Mouse (Mus musculus) embryonic facial prominence, embryonic 12.5 days (tissue): ENCODE data around the gene Olfr776. TPM values are rescaled to one million over a fixed set of nuclear protein-coding genes. Genes with fewer than 3 reads are reported as not detected.
"Not testable (repeated sequence)": the region's sequence is repeated elsewhere in the genome, so short reads cannot be mapped to it uniquely, and the experiment has no call there.

Experiments
- ATAC-seq: fragments of 200-750 bp; cut with Nextera tagmentation; 2 replicates; pipeline ENCODE4 v1.8.0; 2017; ENCODE audit not compliant: insufficient number of reproducible peaks, insufficient read depth, low FRiP score, low TSS enrichment
- H3K27ac ChIP-seq: fragments of 300-500 bp; sonication (generic); 2 replicates; pipeline ENCODE4 v1.5.1; 2016; ENCODE audit warnings: mild to moderate bottlenecking
- H3K27me3 ChIP-seq: fragments of 300-500 bp; sonication (generic); 2 replicates; pipeline ENCODE4 v1.6.1; 2016; ENCODE audit warnings: mild to moderate bottlenecking, moderate library complexity
- H3K36me3 ChIP-seq: fragments of 300-500 bp; sonication (generic); 2 replicates; pipeline ENCODE4 v1.6.1; 2016; ENCODE audit warnings: mild to moderate bottlenecking
- H3K4me1 ChIP-seq: fragments of 300-500 bp; sonication (generic); 2 replicates; pipeline ENCODE4 v1.6.1; 2016
- H3K4me2 ChIP-seq: fragments of 300-500 bp; sonication (generic); replicated peaks from 2 replicates; pipeline ENCODE4 v1.6.1; 2016; ENCODE audit warnings: mild to moderate bottlenecking, moderate library complexity
- H3K4me3 ChIP-seq: fragments of 300-500 bp; sonication (generic); 2 replicates; pipeline ENCODE4 v1.5.1; 2016; ENCODE audit warnings: mild to moderate bottlenecking
- H3K9ac ChIP-seq: fragments of 300-500 bp; sonication (generic); 2 replicates; pipeline ENCODE4 v1.6.1; 2016; ENCODE audit warnings: mild to moderate bottlenecking, moderate library complexity
- H3K9me3 ChIP-seq: fragments of 300-500 bp; sonication (generic); 2 replicates; pipeline ENCODE4 v1.6.1; 2016; ENCODE audit warnings: mild to moderate bottlenecking, moderate library complexity
- WGBS: fragments of 180-500 bp; shearing (Covaris S2); methylation state at CpG from one replicate; pipeline ENCODE4 v1.1.7; 2016; 5-methylcytosine and 5-hydroxymethylcytosine counted together
- polyA plus RNA-seq: library from polyadenylated mRNA; unstranded; fragments of >200 nt; fragmentation: Nextera tagmentation; extraction: Ambion mirVana; gene quantifications from 2 replicates; pipeline ENCODE4 v1.2.1, GENCODE M21; 2016

The Olfr776 gene
- polyA plus RNA-seq: not detected in 2 replicates

DNA sequence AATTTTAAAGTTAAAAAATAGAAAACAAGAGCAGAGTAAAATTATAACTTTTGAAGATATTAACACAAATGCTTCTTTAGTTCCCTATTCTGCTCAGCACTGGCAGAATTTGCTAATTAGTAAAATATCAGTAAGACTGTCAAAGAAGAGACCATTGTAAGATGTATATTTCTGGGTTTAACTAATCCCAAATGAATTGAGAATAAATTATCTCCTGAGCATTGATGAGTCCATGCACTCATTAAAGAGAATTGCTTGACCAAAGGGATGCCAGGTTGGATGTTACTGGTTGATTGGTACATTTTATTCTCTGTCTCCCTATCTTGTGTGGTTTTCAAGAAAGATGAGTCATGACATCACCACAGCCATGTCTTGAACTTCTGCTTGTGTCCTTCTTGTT, at the start of gene Olfr776:
TSS of gene Olfr776 (plus strand) at position 301 of the 400 bp plus-strand sequence.
- H3K4me2 ChIP-seq: no peak within 1 kb of the TSS
- H3K27ac ChIP-seq: no peak within 1 kb of the TSS
- no peak within 1 kb of the TSS for H3K9ac ChIP-seq
- no peaks in the 10 kb centered on the region for H3K9me3 ChIP-seq
- H3K4me3 ChIP-seq: no peak within 1 kb of the TSS
- no peaks in the 10 kb centered on the region for H3K4me1 ChIP-seq
- no peak for ATAC-seq
- H3K27me3 ChIP-seq: no peaks in the 10 kb centered on the region
- no peaks in the 10 kb centered on the region for H3K36me3 ChIP-seq

DNA sequence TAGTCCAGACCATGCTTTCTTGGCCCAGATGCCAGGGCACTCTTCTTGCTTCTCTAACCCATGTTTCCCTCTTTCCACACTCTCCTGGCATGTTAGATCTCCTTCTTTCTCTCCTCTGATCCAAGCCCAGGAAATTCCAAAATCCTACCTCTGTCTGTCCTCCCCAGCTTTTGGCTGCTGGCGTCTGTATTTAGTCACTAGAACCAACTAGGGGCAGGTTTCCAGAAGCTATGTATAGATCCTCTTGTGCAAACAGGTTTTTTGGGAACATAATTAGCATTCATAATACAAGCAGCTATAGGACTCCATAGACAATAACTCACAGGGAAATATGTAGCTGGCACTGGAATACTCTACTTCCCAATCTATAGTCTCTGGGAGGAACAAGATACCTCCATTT, 28.2 kb upstream of the Olfr776 start:
- 78% methylated on average over 1 of the region's 1 CpGs for WGBS
- Histone ChIP-seq H3K4me3 (no peak overlapping the region), H3K4me2 (no peak overlapping the region), H3K4me1 (no peaks in the 10 kb centered on the region), H3K27ac (no peak overlapping the region), H3K27me3 (no peaks in the 10 kb centered on the region), H3K36me3 (no peaks in the 10 kb centered on the region), H3K9me3 (no peaks in the 10 kb centered on the region), H3K9ac (no peak overlapping the region)
- no peak for ATAC-seq

DNA sequence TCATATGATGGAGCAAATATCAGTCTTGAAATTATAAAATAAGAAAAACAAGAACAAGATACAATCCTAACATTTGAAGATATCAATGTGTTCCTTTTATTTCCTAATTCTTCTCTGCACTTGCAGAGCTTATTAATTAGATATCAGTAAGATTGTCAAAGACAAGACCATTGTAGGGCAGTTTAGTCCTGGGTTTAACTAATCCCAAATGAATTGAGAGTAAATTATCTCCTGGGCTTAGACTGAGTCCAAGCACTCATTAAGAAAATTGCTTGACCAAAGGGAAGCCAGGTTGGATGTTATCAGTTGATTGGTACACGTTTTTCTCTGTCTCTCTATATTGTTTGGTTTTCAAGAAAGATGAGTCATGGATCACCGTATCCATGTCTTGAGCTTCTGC, 23.0 kb upstream of the Olfr776 start, which contains the start of gene Olfr774:
TSS of gene Olfr774 (plus strand) at position 301 of the 400 bp plus-strand sequence.
- Histone ChIP-seq H3K27me3 (no peaks in the 10 kb centered on the region), H3K9ac (no peak within 1 kb of the TSS), H3K9me3 (no peaks in the 10 kb centered on the region), H3K4me3 (no peak within 1 kb of the TSS), H3K36me3 (no peaks in the 10 kb centered on the region), H3K4me1 (no peaks in the 10 kb centered on the region), H3K27ac (no peak within 1 kb of the TSS), H3K4me2 (no peak within 1 kb of the TSS)
- 60% methylated on average over 2 of the region's 2 CpGs for WGBS
- no peak for ATAC-seq

DNA sequence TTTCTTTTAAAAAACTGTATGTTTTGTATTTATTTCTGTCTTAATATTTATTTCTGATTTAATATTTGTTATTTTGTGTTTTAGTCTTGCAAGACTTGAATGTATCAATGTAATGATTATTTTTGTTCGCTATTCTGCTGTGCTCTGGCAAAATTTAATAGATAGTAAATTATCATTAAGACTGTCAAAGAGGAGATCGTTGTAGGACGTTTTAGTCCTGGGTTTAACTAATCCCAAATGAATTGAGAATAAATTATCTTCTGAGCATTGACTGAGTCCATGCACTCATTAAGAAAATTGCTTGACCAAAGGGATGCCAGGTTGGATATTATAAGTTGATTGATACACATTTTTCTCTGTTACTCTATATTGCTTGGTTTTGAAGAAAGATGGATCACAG, 10.8 kb upstream of the Olfr776 start, which contains the start of gene Olfr775:
TSS of gene Olfr775 (plus strand) at position 301 of the 400 bp plus-strand sequence.
- WGBS: 75% methylated on average over 3 of the region's 3 CpGs
- Histone ChIP-seq H3K27ac (no peak within 1 kb of the TSS), H3K36me3 (no peaks in the 10 kb centered on the region), H3K4me2 (no peak within 1 kb of the TSS), H3K9ac (no peak within 1 kb of the TSS), H3K4me3 (no peak within 1 kb of the TSS), H3K27me3 (no peaks in the 10 kb centered on the region), H3K4me1 (no peaks in the 10 kb centered on the region), H3K9me3 (no peaks in the 10 kb centered on the region)
- ATAC-seq: no peak

DNA sequence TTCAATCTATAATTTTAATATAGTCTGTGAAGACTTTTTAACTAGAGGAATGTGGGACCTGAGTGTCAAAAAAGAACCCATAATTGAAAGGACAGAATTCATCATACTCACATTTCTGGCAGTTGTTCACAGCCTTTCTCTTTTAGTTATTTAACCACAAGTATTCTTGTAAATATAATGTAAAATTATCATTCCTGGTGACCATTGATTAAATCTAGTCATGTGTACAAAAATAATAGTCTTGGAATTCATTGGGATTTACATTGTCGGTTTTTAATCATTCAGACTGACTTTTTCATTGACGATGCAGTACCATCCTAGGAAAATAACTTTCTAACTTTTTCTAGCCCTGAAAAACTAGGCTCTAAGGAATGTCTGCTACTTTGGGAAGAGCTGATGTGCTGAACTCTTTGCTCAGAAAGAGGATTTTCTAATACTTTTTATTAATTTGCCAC, 12.2 kb downstream of the Olfr776 start, which contains the start of gene Olfr777:
TSS of gene Olfr777 (minus strand) at position 405 of the 455 bp plus-strand sequence.
- no peak within 1 kb of the TSS for H3K4me2 ChIP-seq
- ATAC-seq: no peak

DNA sequence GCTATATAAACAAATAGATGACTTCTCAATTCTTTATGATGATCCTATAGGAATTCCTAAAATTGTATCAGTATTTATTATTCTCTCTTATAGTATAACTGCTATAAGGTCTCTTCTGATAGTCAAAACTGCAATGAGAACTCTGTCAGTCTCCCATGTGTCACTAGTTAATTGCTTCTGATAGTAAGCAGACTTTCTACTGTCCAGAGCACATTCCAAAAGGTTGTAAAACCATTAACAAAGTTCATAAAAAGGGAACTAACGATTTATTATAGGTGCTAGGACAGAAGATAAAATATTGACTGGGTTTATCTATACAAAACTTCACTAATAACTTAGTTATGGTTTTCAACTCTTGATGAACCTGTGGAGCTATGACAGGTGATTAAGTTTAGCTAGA, 54.0 kb downstream of the Olfr776 start:
- H3K9ac ChIP-seq, H3K36me3 ChIP-seq, H3K4me1 ChIP-seq, H3K27ac ChIP-seq, H3K4me3 ChIP-seq, H3K27me3 ChIP-seq, H3K9me3 ChIP-seq, H3K4me2 ChIP-seq, ATAC-seq: not testable (repeated sequence)
- 56% methylated on average over 1 of the region's 1 CpGs for WGBS

More for the DNA sequence above, 12.2 kb downstream of the Olfr776 start, which contains the start of gene Olfr777:
- WGBS: 94% methylated on average over 2 of the region's 2 CpGs
- no peaks in the 10 kb centered on the region for H3K36me3 ChIP-seq
- no peak within 1 kb of the TSS for H3K27ac ChIP-seq
- no peaks in the 10 kb centered on the region for H3K4me1 ChIP-seq
- no peak within 1 kb of the TSS for H3K9ac ChIP-seq
- no peaks in the 10 kb centered on the region for H3K27me3 ChIP-seq
- H3K4me3 ChIP-seq: no peak within 1 kb of the TSS
- no peaks in the 10 kb centered on the region for H3K9me3 ChIP-seq

DNA sequence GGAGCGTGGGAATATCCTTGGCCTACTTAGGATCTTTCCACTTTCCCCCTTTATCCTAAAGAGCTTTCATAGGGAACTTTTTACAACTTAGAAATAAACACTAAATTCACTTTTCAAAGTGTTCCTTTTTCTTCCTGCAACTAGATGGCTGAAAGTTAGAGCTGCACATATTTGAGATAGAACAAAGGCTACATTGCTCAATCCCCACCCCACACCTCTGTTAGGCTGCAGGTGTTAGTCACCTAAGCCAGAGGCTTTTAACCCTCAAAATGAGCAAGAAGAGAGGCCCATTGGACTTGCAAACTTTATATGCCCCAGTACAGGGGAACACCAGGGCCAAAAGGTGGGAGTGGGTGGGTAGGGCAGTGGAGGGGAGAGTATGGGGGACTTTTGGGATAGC, 54.6 kb downstream of the Olfr776 start:
- 83% methylated on average over 1 of the region's 1 CpGs for WGBS

More for the DNA sequence above, 54.6 kb downstream of the Olfr776 start:
- H3K36me3 ChIP-seq, H3K27ac ChIP-seq, ATAC-seq, H3K9ac ChIP-seq, H3K27me3 ChIP-seq, H3K4me3 ChIP-seq, H3K4me1 ChIP-seq, H3K9me3 ChIP-seq, H3K4me2 ChIP-seq: not testable (repeated sequence)

Other genes starting within 250 kb of the Olfr776 start
- gene Olfr763, start 248.3 kb upstream of the Olfr776 start, polyA plus RNA-seq: not detected in 2 replicates
- not detected in 2 replicates for gene Olfr764-ps1, start 219.2 kb upstream of the Olfr776 start, polyA plus RNA-seq
- not detected in 2 replicates for gene Olfr765, start 209.1 kb upstream of the Olfr776 start, polyA plus RNA-seq
- gene Olfr766-ps1, start 190.2 kb upstream of the Olfr776 start, polyA plus RNA-seq: not detected in 2 replicates
- not detected in 2 replicates for gene Olfr767, start 176.2 kb upstream of the Olfr776 start, polyA plus RNA-seq
- not detected in 2 replicates for gene Olfr768, start 159.8 kb upstream of the Olfr776 start, polyA plus RNA-seq
- gene Olfr769, start 141.3 kb upstream of the Olfr776 start, polyA plus RNA-seq: not detected in 2 replicates
- gene Olfr770, start 120.1 kb upstream of the Olfr776 start, polyA plus RNA-seq: not detected in 2 replicates
- not detected in 2 replicates for gene Olfr771, start 94.4 kb upstream of the Olfr776 start, polyA plus RNA-seq
- not detected in 2 replicates for gene Olfr772, start 81.2 kb upstream of the Olfr776 start, polyA plus RNA-seq
- gene Olfr773, start 71.7 kb upstream of the Olfr776 start, polyA plus RNA-seq: not detected in 2 replicates
- gene Olfr774, start 22.9 kb upstream of the Olfr776 start, polyA plus RNA-seq: not detected in 2 replicates
- not detected in 2 replicates for gene Olfr775, start 10.7 kb upstream of the Olfr776 start, polyA plus RNA-seq
- gene Olfr777, start 12.4 kb downstream of the Olfr776 start, polyA plus RNA-seq: not detected in 2 replicates
- gene Olfr780, start 59.0 kb downstream of the Olfr776 start, polyA plus RNA-seq: not detected in 2 replicates
- gene Olfr781, start 69.7 kb downstream of the Olfr776 start, polyA plus RNA-seq: not detected in 2 replicates
- not detected in 2 replicates for gene Olfr782, start 89.7 kb downstream of the Olfr776 start, polyA plus RNA-seq
- gene Olfr784, start 125.0 kb downstream of the Olfr776 start, polyA plus RNA-seq: 0.06 TPM in 1 of 2 replicates, not detected in the other
- not detected in 2 replicates for gene Olfr785, start 146.3 kb downstream of the Olfr776 start, polyA plus RNA-seq
- not detected in 2 replicates for gene Olfr786, start 168.2 kb downstream of the Olfr776 start, polyA plus RNA-seq
- not detected in 2 replicates for gene Olfr787, start 202.7 kb downstream of the Olfr776 start, polyA plus RNA-seq
- not detected in 2 replicates for gene Olfr788, start 211.9 kb downstream of the Olfr776 start, polyA plus RNA-seq
- not detected in 2 replicates for gene Olfr789, start 225.6 kb downstream of the Olfr776 start, polyA plus RNA-seq
- not detected in 2 replicates for gene Olfr790, start 239.4 kb downstream of the Olfr776 start, polyA plus RNA-seq